Mouse (Mus musculus) CD4-positive naive resting alpha-beta T cell, adult 57 days (primary cell): ENCODE data around the gene Syt7. TPM values are rescaled to one million over a fixed set of nuclear protein-coding genes. Genes with fewer than 3 reads are reported as not detected.

Experiments
- total RNA-seq: library from RNA; stranded (reverse); gene quantifications from one replicate; pipeline ENCODE4 v1.2.4, GENCODE M21; 2023

Syt7 gene
- not detected for total RNA-seq

DNA sequence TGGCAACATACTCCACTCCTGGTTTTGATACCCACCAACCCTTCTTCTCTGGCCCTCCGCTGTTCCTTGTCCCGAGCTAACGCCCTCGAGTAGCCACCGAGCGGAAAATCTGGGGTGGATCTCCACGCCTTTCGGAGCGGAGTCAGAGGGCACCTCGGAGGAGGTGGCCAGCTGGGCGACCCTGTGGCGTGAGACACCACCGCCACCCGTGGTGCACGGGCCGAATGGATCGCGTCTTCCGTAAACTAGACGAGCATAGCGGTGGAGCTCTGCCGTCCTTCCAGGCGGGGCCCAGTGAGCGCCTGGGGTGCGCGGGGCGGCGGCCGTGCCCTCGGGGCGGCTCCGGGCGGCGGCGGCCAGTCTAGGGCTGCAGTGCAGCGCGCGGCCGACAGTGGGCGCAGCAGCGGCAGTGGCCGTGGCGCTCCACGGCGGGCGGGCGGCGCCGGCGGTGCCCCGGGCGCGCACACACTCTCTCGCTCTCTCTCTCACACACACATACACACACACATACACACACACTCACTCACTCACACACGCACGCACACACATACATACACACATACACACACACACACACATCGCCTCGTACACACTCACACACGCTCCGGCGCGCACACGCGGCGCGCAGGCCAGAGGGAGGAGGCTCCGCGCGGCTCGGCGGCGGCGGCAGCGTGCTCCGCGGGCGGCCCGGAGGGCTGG is at the start of gene Syt7:
Gene Syt7, plus strand, starts transcription at position 476 of the 699 bp plus-strand sequence.

DNA sequence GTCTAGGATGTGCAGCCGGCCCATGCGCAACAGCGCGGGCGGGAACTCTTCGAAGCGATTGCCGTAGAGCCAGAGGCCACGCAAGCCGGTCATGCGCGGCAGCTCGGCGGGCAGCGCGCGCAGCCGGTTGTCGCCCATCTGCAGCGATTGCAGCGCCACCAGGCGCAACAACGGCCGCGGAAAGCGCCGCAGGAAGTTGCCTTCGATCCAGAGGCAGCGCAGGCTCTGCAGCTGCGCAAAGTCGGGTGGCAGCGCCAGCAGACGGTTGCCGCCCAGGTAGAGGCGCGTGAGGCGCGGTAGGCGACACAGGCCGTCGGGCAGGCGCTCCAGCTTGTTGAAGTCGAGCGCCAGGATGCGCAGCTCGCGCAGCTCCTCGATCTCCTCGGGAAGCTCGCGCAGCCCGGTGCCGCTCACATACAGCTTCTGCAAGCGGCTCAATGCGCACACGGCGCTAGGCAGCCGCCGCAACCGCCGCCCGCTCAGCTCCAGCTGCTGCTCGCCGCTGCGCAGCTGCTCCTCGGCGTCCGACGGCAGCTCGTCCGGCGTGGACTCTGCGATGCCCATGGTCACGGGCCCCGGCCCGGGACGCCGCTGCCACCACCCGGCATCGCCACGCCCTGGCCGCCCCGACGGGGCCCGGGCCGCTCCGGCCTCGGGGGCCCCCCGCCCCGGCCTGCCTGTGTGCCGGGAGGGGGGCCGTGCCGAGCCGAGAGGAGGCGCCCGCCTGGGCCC is 68.0 kb downstream of the Syt7 start, which contains the start of gene Lrrc10b:
Gene Lrrc10b, minus strand, starts transcription at position 722 of the 732 bp plus-strand sequence.

DNA sequence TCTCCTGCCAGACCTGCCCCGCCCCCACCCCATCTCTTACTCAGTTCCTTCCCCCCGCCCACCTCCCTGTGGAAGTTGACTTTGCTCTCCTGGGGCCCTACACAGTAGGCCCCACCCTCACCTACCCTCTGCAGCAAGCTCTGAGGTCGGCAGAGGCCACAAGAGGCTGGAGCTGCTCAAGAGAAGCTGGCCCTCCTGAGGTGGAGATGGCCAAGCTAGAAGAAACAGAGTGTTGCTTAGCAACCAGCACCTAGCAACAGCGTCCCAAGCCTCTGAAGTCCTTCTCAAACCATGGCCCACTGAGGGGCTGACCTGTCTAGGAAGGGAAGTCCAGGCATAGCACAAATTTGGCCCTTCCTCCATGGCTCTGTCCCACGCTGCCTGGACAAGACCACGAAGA is 93.8 kb downstream of the Syt7 start, which contains the start of gene Ppp1r32:
Gene Ppp1r32, minus strand, starts transcription at position 226 of the 400 bp plus-strand sequence.

Other genes starting within 250 kb of the Syt7 start
- 14.6 TPM for gene Fads1, start 206.2 kb upstream of the Syt7 start, total RNA-seq
- 102 TPM for gene Tmem258, start 185.1 kb upstream of the Syt7 start, total RNA-seq
- 18.4 TPM for gene Fen1, start 184.9 kb upstream of the Syt7 start, total RNA-seq
- 1.6 TPM for gene Myrf, start 148.3 kb upstream of the Syt7 start, total RNA-seq
- not detected for gene Dagla, start 84.2 kb upstream of the Syt7 start, total RNA-seq
- not detected for gene Lrrc10b, start 68.4 kb downstream of the Syt7 start, total RNA-seq
- gene Ppp1r32, start 93.8 kb downstream of the Syt7 start, total RNA-seq, result 4.2 TPM
- 132 TPM for gene Cpsf7, start 136.2 kb downstream of the Syt7 start, total RNA-seq
- gene Sdhaf2, start 137.1 kb downstream of the Syt7 start, total RNA-seq, result 44.8 TPM
- gene Tmem216, start 167.1 kb downstream of the Syt7 start, total RNA-seq, result 6.9 TPM
- gene Cyb561a3, start 188.1 kb downstream of the Syt7 start, total RNA-seq, result 20.5 TPM
- 8.3 TPM for gene Tmem138, start 188.3 kb downstream of the Syt7 start, total RNA-seq
- 225 TPM for gene Ddb1, start 216.2 kb downstream of the Syt7 start, total RNA-seq
- 9.8 TPM for gene Tkfc, start 216.6 kb downstream of the Syt7 start, total RNA-seq
- gene Vwce, start 245.1 kb downstream of the Syt7 start, total RNA-seq, result 11.3 TPM